Mouse (Mus musculus) hindbrain, embryonic 16.5 days (tissue): ENCODE measurements at regions not wholly inside any gene's neighbourhood (a gene's known extent, or its start where the extent isn't known, plus 50 kb on each side); places are given as distances from the start of the nearest gene placed in this dataset.

Experiments used
- ATAC-seq: fragments of 200-750 bp; cut with Nextera tagmentation; 2 replicates; pipeline ENCODE4 v1.8.0; 2017; ENCODE audit warnings: moderate TSS enrichment, moderate library complexity
- H3K27ac ChIP-seq: fragments of 300-500 bp; sonication (generic); 2 replicates; pipeline ENCODE4 v1.5.1; 2014; ENCODE audit warnings: low read depth, mild to moderate bottlenecking, control low read depth, low read length, moderate library complexity
- H3K27me3 ChIP-seq: fragments of 300-500 bp; sonication (generic); replicated peaks from 2 replicates; pipeline ENCODE4 v1.6.1; 2014; ENCODE audit warnings: low read length; ENCODE audit not compliant: control insufficient read depth, insufficient read depth
- H3K36me3 ChIP-seq: fragments of 300-500 bp; sonication (generic); 2 replicates; pipeline ENCODE4 v1.6.1; 2014; ENCODE audit warnings: mild to moderate bottlenecking, low read length, moderate library complexity, mixed read lengths; ENCODE audit not compliant: control insufficient read depth, insufficient read depth
- H3K4me1 ChIP-seq: fragments of 300-500 bp; sonication (generic); 2 replicates; pipeline ENCODE4 v1.6.1; 2014; ENCODE audit warnings: low read depth, low read length; ENCODE audit not compliant: control insufficient read depth, insufficient read depth
- H3K4me2 ChIP-seq: fragments of 300-500 bp; sonication (generic); 2 replicates; pipeline ENCODE4 v1.6.1; 2014; ENCODE audit warnings: mild to moderate bottlenecking, low read length, control low read depth, moderate library complexity
- H3K4me3 ChIP-seq: fragments of 300-500 bp; sonication (generic); 2 replicates; pipeline ENCODE4 v1.5.1; 2014; ENCODE audit warnings: mild to moderate bottlenecking, low read length, control low read depth, moderate library complexity
- H3K9ac ChIP-seq: fragments of 300-500 bp; sonication (generic); 2 replicates; pipeline ENCODE4 v1.6.1; 2014; ENCODE audit warnings: low read depth, mild to moderate bottlenecking, control low read depth, low read length, moderate library complexity
- H3K9me3 ChIP-seq: fragments of 300-500 bp; sonication (generic); 2 replicates; pipeline ENCODE4 v1.6.1; 2014; ENCODE audit warnings: mild to moderate bottlenecking, low read length, moderate library complexity; ENCODE audit not compliant: control insufficient read depth
- WGBS: fragments of 180-500 bp; shearing (Covaris S2); extraction: QIAGEN DNeasy Blood & Tissue Kit; methylation state at CpG from one replicate; pipeline ENCODE4 v1.1.7; 2014; 5-methylcytosine and 5-hydroxymethylcytosine counted together

DNA sequence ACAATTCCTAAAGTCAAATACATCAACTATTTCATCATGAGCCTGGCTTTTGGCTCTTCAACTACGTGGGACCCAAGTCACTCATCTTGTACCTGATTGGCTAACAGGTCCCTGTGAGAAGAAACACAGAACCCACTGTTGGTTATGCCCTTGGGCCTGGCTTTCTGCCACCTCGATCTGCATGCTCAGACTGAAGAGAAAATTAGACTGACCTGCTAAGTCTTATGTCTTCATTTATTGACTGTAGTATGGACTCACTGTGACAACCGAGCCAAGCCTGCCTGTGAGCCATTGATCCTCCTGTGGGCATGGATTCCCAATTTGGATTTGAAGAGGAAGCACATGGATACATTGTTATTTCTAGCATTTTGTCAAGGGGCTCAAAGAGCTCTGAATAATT lies 166.3 kb upstream of the Sox2 start:
- Histone ChIP-seq H3K27ac (no peak overlapping the region), H3K27me3 (no peaks in the 10 kb centered on the region; the same call in 1 of the 2 replicates), H3K9ac (no peak overlapping the region), H3K4me2 (no peak overlapping the region), H3K4me3 (no peak overlapping the region), H3K4me1 (peaks cover 4% of the 10 kb centered on the region), H3K36me3 (no peaks in the 10 kb centered on the region), H3K9me3 (no peaks in the 10 kb centered on the region)
- ATAC-seq: no peak
- whole genome bisulfite sequencing: 59% methylated on average over 3 of the region's 3 CpGs

GRCm38 (mm10) chr3:34481821-34482713 lies 168.1 kb upstream of the Sox2 start:
- Histone ChIP-seq H3K27ac (no peak overlapping the region), H3K4me1 (peaks cover 4% of the 10 kb centered on the region), H3K9ac (no peak overlapping the region), H3K36me3 (no peaks in the 10 kb centered on the region), H3K27me3 (no peaks in the 10 kb centered on the region; the same call in 1 of the 2 replicates), H3K4me3 (no peak overlapping the region), H3K9me3 (no peaks in the 10 kb centered on the region), H3K4me2 (no peak overlapping the region)
- 23% methylated on average over 16 of the region's 16 CpGs for WGBS
- no peak for ATAC-seq

- H3K9me3 ChIP-seq: no peaks in the 10 kb centered on the region
These were observed 168.9 kb upstream of the Sox2 start for GRCm38 (mm10) chr3:34481314-34481713.

GRCm38 (mm10) chr3:34474126-34474525 lies 176.1 kb upstream of the Sox2 start:
- 48% methylated on average over 4 of the region's 4 CpGs for WGBS
- no peaks in the 10 kb centered on the region for H3K9me3 ChIP-seq
- no peak for ATAC-seq

More at GRCm38 (mm10) chr3:34481314-34481713, 168.9 kb upstream of the Sox2 start:
- no peak for ATAC-seq
- no peak overlapping the region for H3K4me2 ChIP-seq
- no peak overlapping the region for H3K9ac ChIP-seq
- no peaks in the 10 kb centered on the region; the same call in 1 of the 2 replicates for H3K27me3 ChIP-seq
- no peak overlapping the region for H3K27ac ChIP-seq
- no peaks in the 10 kb centered on the region for H3K36me3 ChIP-seq
- 32% methylated on average over 3 of the region's 3 CpGs for WGBS
- no peak overlapping the region for H3K4me3 ChIP-seq
- no peaks in the 10 kb centered on the region; the same call in 1 of the 2 replicates for H3K4me1 ChIP-seq

GRCm38 (mm10) chr3:34470721-34471120 lies 179.5 kb upstream of the Sox2 start:
- 86% methylated on average over 5 of the region's 5 CpGs for WGBS
- Histone ChIP-seq H3K4me2 (no peak overlapping the region), H3K27me3 (no peaks in the 10 kb centered on the region), H3K27ac (no peak overlapping the region), H3K9ac (no peak overlapping the region), H3K4me3 (no peak overlapping the region), H3K4me1 (no peaks in the 10 kb centered on the region; the same call in 1 of the 2 replicates), H3K9me3 (no peaks in the 10 kb centered on the region), H3K36me3 (no peaks in the 10 kb centered on the region)
- ATAC-seq: no peak

More at GRCm38 (mm10) chr3:34474126-34474525, 176.1 kb upstream of the Sox2 start:
- Histone ChIP-seq H3K27ac (no peak overlapping the region), H3K4me2 (no peak overlapping the region), H3K36me3 (no peaks in the 10 kb centered on the region), H3K4me1 (no peaks in the 10 kb centered on the region), H3K27me3 (no peaks in the 10 kb centered on the region), H3K9ac (no peak overlapping the region), H3K4me3 (no peak overlapping the region)

GRCm38 (mm10) chr3:34469946-34470345 lies 180.3 kb upstream of the Sox2 start:
- H3K27me3 ChIP-seq: no peaks in the 10 kb centered on the region
- no peaks in the 10 kb centered on the region for H3K36me3 ChIP-seq
- H3K4me1 ChIP-seq: peaks cover 7% of the 10 kb centered on the region
- H3K4me3 ChIP-seq: no peak overlapping the region
- no peak overlapping the region for H3K27ac ChIP-seq
- H3K9me3 ChIP-seq: no peaks in the 10 kb centered on the region
- no peak for ATAC-seq
- H3K4me2 ChIP-seq: no peak overlapping the region
- H3K9ac ChIP-seq: no peak overlapping the region
- 92% methylated on average over 2 of the region's 2 CpGs for WGBS

DNA sequence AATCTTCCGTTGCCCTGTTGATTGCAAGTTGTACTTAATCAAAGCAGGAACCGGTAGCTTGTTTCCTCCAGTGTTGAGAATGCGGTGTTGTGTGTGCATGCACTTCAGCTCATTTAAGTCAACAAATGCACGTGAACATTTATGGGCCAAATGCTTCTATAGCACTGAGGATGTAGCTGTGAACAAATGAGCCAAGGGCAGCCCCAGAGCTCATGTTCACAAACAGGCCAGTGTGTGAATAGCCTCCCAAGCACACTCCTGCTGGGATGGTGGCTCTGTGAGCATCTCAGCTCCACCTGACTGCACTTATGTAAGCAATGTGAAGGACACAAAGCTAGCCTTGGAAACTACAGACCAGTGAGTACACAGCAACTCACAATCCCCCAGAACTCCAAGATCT lies 183.9 kb upstream of the Sox2 start:
- no peaks in the 10 kb centered on the region; the same call in 1 of the 2 replicates for H3K27me3 ChIP-seq
- no peaks in the 10 kb centered on the region for H3K36me3 ChIP-seq
- H3K9me3 ChIP-seq: no peaks in the 10 kb centered on the region
- H3K4me2 ChIP-seq: no peak overlapping the region
- no peak overlapping the region for H3K9ac ChIP-seq
- WGBS: 74% methylated on average over 4 of the region's 4 CpGs
- no peak overlapping the region for H3K27ac ChIP-seq
- H3K4me3 ChIP-seq: no peak overlapping the region
- ATAC-seq: no peak
- peaks cover 8% of the 10 kb centered on the region for H3K4me1 ChIP-seq

- H3K4me2 ChIP-seq: peak overlapping the region; percentile 21
- no peak overlapping the region for H3K4me3 ChIP-seq
- no peaks in the 10 kb centered on the region; the same call in 1 of the 2 replicates for H3K27me3 ChIP-seq
- H3K36me3 ChIP-seq: no peaks in the 10 kb centered on the region
- H3K27ac ChIP-seq: no peak overlapping the region
- WGBS: 34% methylated on average over 17 of the region's 17 CpGs
- peak overlapping the region; percentile 35; the same call in 1 of the 2 replicates for H3K9ac ChIP-seq
- H3K9me3 ChIP-seq: no peaks in the 10 kb centered on the region
- ATAC-seq: peak; percentile 77
- peaks cover 8% of the 10 kb centered on the region for H3K4me1 ChIP-seq
These were observed 185.0 kb upstream of the Sox2 start for GRCm38 (mm10) chr3:34465040-34465831.

DNA sequence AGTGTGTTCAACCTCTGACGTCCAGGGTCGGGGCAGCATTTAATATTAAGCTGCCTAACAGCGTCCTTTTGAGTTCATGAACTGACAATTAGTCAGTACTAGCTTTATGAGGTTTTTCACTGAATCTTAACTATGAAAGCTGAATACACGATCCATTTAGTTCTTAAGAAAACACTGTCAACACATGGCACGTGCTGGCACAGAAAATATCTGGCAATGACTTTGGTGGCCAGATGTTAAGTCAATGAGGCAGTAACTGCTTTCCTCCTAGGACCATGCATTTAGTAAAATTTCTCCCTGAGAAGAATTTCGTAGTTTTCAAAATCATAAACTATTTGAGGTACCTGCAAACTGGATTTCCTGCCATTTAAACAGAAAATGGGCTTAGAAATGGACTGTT lies 191.4 kb upstream of the Sox2 start:
- no peak overlapping the region for H3K4me3 ChIP-seq
- H3K9ac ChIP-seq: no peak overlapping the region
- H3K36me3 ChIP-seq: no peaks in the 10 kb centered on the region
- no peak for ATAC-seq
- H3K27me3 ChIP-seq: no peaks in the 10 kb centered on the region; the same call in 1 of the 2 replicates
- H3K4me1 ChIP-seq: peaks cover 7% of the 10 kb centered on the region
- 66% methylated on average over 6 of the region's 6 CpGs for WGBS
- no peak overlapping the region for H3K27ac ChIP-seq
- no peaks in the 10 kb centered on the region for H3K9me3 ChIP-seq
- H3K4me2 ChIP-seq: no peak overlapping the region
